Mouse (Mus musculus): ENCODE results near the gene Ccni. TPM values are rescaled to one million over a fixed set of nuclear protein-coding genes. Genes with fewer than 3 reads are reported as not detected.

Ccni gene
- total RNA-seq (2022), result 100 to 1,000 TPM; 245 to 256 (median 250) TPM

DNA sequence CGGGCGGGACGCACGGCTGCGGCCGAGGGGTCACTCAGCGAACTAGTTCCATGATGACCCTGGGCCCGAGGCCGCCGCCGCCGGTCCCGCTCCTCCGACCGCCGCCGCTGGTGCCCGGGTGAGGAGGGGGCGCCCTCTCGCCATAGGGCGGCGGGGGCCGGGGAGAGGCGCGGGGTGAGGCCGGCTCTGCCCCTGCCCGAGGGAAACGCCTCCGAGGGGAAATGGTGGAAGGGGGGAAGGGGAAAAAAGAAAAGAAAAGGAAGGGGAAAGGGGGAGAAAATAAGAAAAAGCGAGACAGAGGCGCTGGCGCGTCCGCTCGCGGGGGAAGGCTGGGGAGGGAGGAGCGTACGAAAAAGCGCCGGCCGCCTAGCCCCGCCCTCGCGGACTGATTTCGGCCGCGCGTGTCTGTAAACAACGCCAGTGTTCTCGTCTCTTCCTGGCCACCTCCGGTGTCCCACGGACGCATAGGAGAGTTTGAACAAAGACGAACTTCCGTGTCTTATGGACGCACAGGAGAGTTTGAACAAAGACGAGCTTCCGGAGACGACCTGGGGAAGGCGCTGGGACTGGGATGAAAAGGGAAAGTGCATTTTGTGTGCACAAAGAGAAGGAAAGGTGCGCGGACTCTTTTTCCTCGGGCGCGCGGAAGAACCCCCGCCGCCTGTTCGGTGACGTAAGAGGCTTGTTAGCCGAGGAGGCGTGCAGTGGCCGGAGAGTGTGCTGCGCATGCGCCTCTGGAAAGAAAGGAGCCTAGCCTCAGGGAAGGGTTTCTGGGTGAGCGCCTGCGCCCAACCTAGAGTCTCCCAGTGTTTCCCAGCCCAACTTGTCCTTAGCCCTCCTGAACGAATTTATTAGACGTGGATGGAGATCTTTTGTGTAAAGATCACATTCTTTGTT lies at the start of gene Ccni, which contains the start of gene 2010109A12Rik:
Gene Ccni (minus strand): TSS at position 387 of the 897 bp plus-strand sequence.
Gene 2010109A12Rik (plus strand): TSS at position 410 of the 897 bp plus-strand sequence.
- peak; percentile 92 to 95 for DNase-seq (ENCODE audit: low spot score in 2 of 2)

DNA sequence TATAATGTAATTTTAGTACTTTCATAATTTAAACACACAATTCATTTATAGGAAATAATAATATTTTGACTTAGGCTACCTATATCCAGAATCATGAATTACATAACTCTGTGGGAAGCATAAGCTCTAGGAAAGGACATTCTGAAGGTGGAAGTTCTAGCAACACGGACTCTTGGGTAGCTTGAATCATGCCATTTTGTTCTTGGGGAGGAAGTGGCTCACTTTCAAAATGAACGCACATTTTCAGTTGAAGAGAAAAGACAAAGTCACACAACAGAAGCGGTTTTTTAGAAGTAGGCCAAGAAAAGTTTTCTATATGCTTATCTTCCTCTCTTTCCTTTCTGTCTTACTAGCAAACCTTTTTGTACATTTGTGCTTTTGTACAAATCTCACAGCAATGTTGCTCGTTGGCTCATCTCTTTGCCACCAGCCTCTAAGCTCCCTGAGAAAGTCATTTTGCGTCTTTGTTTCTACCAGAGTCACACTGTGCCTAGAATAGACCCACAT lies 49.5 kb upstream of the Ccni start:
- no peak for DNase-seq (ENCODE audit: low spot score in 2 of 2)

DNA sequence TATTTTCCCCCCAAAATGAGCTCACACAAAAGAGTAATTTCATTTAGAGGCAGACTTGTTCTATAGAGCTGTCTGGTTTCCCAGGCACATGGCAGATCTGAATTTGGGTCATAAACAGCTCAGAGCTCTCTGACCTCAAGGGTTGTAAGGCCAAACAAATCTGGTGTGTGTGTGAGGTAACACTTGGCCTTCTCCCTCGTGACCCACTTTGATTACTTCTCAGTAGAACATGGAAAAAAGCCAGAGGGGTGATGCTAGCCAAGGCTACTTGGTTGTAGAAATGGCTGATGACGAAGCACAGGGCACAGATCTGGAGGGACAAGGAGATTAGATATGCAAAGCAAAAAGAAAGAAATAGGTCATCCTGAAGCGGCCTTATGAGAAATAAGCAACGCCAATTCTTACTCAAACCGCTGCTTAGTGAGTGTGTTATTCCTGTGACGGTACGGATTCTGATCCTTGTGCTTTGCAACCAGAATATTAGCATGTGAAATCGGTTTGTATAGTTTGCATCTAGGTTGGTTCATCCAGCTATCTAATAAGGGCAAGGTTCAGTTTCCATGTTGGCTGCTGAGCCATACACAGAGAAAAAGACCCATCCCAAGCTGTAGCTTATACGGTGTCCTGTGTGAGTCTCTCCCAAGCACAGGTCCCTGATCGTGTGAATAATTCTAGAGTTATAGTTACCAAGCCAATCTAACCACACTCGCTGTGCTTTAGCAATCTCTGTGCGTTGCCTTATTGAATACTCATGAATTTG lies 44.9 kb upstream of the Ccni start:
- DNase-seq (ENCODE audit: low spot score in 2 of 2), result no peak

DNA sequence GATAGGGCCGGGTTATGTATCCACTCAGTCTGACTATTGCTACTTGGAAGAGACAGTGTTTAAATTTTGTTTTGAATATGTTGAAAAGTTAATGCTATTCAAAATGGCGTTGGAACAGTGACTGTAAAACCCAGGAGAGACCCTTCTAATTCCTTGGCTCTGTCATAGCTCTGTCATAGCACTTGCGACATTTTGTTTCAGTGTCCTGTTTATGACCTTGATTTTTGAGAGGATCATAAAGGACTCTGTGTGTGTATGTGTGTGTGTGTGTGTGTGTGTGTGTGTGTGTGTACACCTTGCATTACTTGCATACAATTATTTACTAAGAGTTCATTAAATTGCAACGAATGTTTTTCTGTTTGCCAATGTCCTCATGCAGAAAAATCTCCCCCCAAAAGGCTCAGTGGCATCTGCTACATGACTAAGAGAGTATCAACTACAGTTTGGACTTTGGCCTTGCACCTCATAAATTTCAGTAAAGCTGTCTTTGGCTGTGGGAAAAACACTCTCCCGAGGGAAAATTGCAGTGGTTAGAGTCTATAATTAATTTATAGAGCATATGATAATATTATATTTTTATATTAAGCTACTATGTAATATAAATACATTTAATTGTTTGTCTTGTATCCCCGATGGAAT lies 43.8 kb upstream of the Ccni start:
- DNase-seq (ENCODE audit: low spot score in 2 of 2), result no peak

DNA sequence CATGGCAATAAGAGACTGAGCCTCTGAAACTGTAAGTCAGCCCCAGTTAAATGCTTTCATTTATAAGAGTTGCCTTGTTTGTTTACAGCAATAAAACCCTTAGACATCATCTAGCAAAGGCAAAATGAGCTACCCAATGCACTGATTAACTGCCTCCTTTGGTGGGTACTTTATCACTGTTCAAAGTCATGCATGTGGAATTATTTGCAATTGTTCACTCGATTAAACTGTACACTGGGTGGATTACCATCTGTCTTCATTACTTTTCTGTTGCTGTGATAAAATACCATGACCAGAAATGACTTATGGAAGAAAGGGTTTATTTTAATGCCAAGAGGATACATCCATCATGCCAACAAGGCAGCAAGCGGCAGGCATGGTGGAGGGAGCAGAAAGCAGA lies 39.0 kb upstream of the Ccni start:
- DNase-seq (ENCODE audit: low spot score in 2 of 2), result no peak

DNA sequence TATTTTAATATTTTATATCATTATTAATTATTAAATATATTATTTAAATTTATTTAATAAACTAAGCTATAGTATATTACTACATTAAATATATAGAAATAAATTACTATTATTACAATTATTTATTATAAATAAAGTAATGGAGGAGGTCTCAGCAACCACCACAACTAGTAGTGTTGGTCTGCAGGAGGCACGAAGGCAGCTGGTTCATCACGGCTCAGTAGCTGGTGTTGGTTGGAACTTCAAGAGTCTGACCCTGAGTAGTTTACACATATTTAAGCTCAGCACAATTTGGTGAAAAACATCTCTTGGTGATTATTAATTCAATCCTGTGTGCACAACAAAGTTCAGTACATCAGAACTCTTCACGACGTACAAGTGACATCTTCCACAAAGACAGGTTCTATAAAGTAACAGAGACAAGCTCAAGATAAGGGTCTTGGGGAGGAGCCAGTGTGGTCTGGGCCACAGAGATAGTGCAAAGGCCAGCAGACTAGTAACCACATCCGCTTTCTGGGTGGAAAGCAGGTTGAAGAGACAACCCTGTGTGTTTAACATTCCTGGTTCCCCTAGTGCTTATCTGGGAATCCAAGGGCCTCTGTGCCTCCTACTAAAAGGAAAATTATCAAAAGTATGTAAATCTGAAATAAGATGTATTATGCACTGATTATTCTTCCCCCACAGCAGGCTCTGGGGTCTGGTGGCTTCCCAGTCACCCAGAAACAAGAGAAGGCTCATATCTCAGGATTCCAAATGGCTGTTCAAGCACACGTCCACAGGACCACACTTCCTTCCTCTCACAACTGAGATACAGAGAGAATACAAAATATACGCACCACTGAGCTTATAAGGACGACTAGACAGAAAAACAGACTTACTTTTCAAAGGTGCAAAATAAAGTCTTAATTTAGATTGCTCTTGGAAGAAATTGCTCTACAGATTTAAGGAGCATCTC lies 33.6 kb upstream of the Ccni start:
- DNase-seq (ENCODE audit: low spot score in 2 of 2), result no peak

DNA sequence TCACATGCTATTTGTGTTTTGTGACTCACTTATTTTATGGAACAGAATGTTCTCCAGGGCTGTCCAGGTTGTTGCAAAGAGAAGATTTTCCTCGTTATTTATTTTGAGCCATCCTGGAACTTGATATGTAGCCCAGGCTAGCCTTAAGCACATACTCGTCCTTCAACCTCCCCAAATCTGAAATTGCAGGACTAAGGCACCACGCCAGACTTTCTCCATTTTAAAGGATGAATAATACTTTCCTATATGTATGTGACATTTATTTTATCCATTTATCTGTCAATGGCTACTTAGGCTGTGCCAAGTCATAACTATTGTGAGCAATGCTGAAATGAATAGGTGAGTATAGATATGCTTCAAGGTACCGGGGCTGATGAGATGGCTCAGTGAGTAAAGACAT lies 30.2 kb upstream of the Ccni start:
- DNase-seq (ENCODE audit: low spot score in 2 of 2), result no peak

DNA sequence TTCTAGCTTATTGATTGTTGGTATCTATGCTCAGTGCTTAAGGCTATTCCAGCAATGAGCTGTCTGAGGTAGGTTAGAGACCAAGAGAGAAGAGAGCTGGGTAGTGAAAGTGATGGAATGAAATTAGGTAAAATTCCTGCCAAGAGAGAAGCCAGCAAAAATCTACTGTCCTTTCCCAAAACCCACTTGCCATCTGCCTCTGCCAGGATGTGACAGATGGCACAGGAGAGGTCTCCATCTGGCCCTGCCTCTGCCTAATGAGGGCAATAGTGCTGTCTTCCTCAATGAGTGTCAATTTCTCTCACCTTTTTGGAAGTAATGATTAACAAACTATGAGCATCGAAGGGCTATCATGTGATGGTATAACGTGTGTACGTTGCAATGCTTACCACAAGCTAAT lies 29.6 kb upstream of the Ccni start:
- peak; percentile 77 to 85 for DNase-seq (ENCODE audit: low spot score in 2 of 2)

DNA sequence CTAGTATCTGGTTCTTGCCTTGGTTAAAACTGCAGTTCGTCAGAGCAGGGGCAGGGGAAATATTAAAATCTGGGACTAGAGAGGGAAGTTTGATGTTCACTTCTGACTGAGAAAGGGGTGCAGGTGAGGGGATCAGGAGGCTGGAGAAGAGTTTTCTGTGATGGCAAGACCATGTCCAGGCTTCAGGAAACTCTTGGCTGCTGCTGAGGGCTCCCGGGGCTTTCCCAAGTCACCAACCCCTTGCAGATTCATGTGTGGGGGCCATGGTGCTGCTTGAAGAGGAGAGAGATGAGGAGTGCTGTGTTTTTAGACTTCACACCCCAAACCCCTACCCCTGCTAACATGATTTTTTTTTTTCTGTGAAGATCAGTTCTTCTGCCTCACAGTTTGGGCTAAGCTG lies 28.3 kb upstream of the Ccni start:
- DNase-seq (ENCODE audit: low spot score in 2 of 2), result no peak

DNA sequence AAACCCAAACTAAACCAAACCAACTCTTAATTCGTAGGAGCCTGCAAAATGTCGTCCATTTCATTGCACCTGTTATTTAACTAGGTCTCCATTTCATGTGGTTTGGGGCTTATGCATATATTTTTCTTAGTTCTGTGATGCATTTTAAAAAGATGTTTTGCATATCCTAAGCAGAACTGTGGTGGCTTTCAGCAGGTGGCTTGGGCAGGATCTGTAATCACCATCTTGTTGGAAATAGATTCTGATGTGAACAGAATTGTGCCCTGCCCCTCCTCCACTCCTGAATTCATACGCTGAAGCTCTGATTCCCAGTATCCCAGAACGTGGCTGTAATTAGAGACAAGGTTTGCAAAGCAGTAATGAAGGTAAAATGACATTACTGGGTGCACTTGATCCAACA lies 27.8 kb upstream of the Ccni start:
- DNase-seq (ENCODE audit: low spot score in 2 of 2), result no peak

DNA sequence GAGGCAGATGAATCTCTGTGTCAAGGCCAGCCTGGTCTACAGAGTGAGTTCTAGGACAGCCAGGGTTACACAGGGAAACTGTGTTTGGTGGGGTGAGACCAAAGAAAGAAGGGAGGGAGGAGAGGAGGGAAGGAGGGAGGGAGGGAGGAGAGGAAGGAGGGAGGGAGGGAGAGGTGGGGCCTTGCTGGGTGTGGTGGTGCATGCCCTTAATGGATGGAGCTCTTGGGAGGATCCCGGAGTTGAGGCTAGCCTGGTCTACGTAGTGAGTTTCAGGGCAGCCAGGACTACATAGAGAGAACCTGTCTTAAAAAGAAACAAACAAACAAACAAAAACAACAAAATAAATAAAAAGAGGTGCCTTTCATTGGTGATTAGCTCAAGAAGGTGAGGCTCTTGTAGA lies 26.5 kb upstream of the Ccni start:
- no peak for DNase-seq (ENCODE audit: low spot score in 2 of 2)

DNA sequence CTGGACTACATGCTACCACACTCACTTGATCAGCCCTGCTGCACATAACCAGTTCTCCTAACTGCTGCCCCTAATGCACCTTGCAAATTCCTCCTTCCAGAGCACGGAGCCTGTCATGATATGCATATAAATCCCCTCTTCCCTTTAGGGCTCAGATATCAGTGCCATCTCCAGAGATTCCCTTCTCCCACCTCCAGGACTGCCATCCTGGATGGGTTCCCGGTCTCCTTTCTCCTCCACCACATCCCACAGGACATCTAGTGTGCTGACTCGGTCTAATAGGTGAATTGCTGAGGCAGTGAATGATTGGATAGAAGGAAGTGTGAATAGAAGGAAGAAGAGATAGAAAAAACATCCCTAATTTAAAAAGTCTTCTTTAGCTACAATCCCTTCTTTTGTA lies 25.4 kb upstream of the Ccni start:
- DNase-seq (ENCODE audit: low spot score in 2 of 2), result no peak

DNA sequence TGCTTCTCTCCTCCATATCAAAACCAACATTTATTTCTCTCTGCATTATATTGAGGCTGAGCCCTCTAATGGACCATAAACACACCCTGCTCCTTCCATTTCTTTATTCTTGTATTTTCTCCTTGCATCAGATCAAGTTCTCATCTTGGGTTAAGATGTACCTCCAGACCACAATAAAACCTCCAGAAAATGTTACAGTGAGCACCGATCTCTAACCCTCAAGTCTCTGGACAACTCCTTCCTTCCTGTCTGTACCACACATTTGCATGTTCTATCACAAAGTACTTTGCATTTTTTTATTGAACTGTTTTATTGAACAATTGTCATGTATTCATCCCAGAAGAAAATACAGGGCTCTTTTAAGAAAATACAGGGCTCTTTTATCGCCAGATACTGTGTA lies 23.2 kb upstream of the Ccni start:
- no peak for DNase-seq (ENCODE audit: low spot score in 2 of 2)

DNA sequence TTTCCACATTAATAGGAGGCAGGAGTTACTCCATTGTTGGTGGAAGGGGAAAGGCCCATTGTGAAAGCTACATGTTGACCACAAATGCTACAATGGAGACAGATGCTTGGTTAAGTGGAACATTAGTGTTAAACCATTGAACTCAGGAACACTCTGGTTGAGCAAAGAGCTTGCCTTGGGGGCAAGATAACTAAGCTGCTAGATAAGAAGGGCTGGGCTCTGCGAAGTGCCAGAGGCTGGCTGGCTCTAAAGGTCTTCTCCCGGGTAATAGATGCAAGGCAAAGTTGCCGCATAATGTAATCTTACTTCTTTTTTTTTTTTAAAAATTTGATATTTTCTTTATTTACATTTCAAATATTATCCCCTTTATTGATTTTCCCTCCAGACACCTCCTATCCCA lies 20.9 kb upstream of the Ccni start:
- no peak for DNase-seq (ENCODE audit: low spot score in 2 of 2)

DNA sequence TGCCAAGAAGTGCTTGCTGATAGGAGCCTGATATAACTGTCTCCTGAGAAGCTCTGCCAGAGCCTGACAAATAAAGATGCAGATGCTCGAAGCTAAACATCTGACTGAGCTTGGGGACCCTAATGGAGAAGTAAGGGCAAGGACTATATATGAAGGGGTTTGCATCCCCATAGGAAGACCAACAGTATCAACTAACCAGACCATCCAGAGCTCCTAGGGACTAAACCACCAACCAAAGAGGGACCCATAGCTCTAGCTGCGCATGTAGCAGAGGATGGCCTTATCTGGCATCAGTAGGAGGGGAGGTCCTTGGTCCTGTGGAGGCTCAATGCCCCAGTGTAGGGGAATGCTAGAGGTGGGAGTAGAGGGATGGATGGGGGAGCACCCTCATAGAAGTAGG lies 18.3 kb upstream of the Ccni start:
- no peak for DNase-seq (ENCODE audit: low spot score in 2 of 2)

DNA sequence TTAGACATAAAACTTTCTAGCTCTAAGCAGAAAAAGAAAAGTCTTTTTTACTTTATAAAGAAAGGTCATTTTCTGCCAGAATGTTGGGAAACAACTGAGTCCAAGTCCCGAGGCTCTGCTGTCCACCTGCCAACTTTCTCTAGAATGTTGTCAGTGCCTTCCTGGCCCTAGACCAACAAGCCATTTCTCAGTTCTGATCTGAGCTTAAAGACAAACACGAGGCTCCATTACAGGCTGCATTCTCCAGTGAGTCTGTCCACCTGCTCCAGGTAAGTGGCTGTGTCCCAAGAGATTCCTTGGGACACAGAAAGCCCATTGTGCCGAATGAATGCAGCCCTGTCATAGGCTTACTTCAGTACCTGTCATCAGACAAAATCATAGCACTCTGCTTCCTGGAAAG lies 15.4 kb upstream of the Ccni start:
- no peak for DNase-seq (ENCODE audit: low spot score in 2 of 2)

DNA sequence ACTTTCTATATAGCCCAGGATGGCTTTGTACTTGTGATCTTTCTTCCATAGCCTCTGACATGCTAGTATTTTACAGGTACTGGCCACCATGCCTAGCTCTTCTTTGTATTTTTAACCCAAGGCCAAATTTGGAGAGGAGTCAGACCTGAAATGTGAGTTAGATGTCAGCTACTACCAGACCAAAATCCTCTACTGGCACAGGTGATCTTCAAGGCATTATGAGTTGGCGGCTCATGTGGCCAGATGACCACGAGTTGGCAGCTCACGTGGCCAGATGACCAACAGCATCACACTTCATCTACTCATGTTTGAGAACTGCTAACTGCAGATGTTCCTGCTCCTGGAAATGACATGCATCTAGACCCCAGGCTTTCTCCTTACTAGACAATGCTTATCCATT lies 12.1 kb upstream of the Ccni start:
- DNase-seq (ENCODE audit: low spot score in 2 of 2), result no peak

DNA sequence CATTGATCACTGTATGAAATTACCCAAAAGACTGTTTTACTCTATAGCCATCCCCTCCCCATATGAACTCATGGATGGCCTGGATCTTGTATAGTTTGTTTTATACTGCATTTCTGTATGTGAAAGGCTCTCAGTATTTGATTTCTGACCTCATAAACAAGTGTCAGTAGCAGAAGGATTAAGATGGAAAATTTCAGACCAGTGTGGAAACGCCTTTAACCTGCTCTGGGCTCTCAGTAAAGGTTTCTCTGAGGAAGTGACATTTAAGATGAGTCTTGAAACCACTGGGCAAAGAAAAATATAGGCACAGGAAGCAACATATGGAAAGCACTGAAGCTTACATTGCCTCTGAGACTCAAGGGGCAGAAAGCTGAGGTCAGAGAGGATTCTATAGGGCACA lies 1.3 kb upstream of the Ccni start:
- no peak for DNase-seq (ENCODE audit: low spot score in 2 of 2)

DNA sequence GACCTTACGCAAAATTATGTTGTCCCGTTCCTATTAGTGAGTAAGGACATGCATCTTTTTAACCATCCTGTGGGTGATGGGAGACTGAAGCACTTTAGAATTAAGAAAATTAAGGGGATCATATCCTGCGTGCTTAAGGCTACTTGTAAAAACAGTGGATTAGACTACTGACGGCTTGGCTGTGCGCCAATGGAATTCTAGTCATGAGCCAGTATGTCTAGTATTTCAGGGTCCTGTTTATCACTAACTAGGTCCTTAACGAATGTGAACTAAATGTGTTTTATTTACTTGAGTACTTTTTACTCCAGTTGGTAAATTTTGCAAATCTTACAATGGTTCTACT lies 682 bp upstream of the Ccni start:
- peak; percentile 39 to 52 for DNase-seq (ENCODE audit: low spot score in 2 of 2)

DNA sequence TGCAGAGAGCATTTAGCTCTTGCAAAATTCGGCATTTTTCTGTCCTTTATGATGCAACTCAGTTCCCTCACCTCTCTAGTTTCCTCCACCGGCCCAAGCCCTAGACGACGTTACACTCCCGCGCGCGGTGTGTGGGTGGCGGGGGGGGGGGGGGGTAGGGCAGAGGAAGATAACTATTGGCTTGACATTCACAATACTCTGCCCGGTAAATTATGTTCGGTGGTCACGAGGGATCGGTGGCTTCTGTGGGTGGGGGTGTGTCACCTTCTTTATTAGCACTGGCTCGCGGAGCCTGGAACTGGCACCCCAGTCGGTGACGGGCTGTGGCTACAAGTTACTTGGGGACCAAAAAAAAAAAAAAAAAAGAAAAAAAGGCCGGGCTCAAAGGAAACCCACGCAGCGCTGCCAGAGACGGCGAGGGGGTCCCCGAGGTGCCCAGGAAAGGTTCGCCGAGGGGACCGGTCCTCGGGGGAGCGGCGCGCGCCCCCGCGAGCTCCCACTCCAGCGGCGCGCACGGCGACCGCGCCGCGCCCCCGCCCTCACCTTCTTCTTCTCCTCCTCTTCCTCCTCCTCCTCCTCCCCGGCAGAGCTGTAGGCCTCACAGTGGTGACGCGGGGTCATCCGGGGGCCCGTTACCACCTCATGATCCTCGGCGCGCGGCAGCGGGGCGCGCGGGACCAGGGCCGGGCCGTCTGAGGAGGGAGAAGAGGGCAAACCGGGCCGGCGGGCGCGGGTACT lies 755 bp downstream of the Ccni start:
- peak; percentile 32 to 33 for DNase-seq (ENCODE audit: low spot score in 2 of 2)

All from layer of hippocampus, adult 8-10 months (tissue).